Mouse (Mus musculus): Measurements from ENCODE around the gene Tgm2. TPM values are rescaled to one million over a fixed set of nuclear protein-coding genes. Genes with fewer than 3 reads are reported as not detected.

The Tgm2 gene
- polyA plus RNA-seq, 2 experiments, result 34.6 to 41.9 TPM

DNA sequence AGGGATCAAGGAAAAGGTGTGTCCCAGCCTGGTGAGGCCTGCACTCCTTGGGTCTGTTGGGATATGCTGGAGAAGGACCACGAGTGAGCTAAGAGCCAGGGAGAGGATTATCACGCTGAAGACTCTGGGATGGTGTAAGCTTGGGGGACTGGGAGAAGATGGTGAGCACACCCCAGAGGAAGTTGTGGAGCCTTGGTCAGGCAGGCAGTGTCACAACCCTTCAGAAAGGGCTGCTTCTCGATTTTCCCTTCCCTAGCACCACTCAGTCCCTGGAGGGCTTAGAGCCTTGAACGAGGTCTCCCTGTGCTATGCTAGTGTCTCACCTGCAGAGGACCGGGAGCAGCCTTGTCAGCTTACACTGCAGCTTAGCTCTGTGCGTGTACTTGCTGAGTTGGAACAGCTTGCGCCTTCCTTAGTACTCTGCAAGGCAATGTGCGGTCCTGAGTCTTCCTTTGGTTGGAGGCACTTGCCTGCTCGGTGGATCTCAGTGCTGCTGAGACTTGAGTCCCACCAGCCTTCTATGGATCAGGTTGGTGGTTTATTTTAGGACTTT is 66.3 kb downstream of the Tgm2 start:
- H3K4me3 ChIP-seq (ENCODE audit: insufficient read depth in 1 of 2, low read depth in 2 of 2, low read length in 2 of 2), result no peak overlapping the region
- peaks cover 17% of the 10 kb centered on the region for H3K36me3 ChIP-seq (replicated peaks; ENCODE audit: control insufficient read depth, insufficient read depth, low read depth)
- WGBS (ENCODE audit: insufficient replicate concordance), result 67% methylated on average over 9 of the region's 9 CpGs
- TF ChIP-seq CTCF (IDR thresholded peaks at IDR 0.05; ENCODE audit: low read depth) (peak; percentile 37), EP300 (IDR thresholded peaks at IDR 0.05; ENCODE audit: low read depth) (no peak)
- no peak overlapping the region for H3K27ac ChIP-seq
- peaks cover 0 to 16% of the 10 kb centered on the region in 2 experiments; a peak in 2 of 4 replicates for H3K4me1 ChIP-seq (replicated peaks; ENCODE audit: control insufficient read depth in 2 of 2, insufficient read depth in 2 of 2, low read length in 1 of 2)
- no peak overlapping the region for H3K4me2 ChIP-seq (ENCODE audit: low read depth)
- DNase-seq (ENCODE audit: low read depth in 3 of 3, low spot score in 3 of 3), result no peak
- H3K9ac ChIP-seq (replicated peaks), result no peak overlapping the region
- no peaks in the 10 kb centered on the region for H3K27me3 ChIP-seq (ENCODE audit: control insufficient read depth, insufficient read depth, low read length)
- H3K9me3 ChIP-seq (ENCODE audit: control insufficient read depth, low read length), result no peaks in the 10 kb centered on the region
- 0 out of 2 replicates have a peak, but pooled peaks have one; percentile 24 for ATAC-seq (ENCODE audit: insufficient read depth)

DNA sequence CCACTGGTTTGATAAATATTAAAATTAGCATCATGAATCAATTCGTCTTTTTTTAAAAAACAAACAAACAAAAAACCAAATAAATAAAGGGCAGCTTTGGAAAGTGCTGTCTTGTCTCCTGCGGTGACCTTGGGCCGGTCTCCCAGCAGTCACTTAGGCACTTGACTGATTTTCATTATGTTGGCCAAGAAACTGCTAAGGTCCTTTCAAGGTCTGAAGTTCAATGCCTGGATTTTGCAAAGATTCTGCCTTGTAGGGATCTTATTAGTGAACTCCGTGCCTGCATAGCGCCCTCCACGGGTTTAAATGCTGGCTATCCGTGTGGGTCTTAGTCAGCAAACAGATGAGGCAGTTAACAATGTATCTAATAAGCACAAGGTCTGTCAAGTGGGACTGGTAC is 67.3 kb downstream of the Tgm2 start:
- Histone ChIP-seq H3K4me2 (ENCODE audit: low read depth) (no peak overlapping the region), H3K27me3 (ENCODE audit: control insufficient read depth, insufficient read depth, low read length) (no peaks in the 10 kb centered on the region), H3K9ac (replicated peaks) (no peak overlapping the region), H3K9me3 (ENCODE audit: control insufficient read depth, low read length) (no peaks in the 10 kb centered on the region), H3K27ac (no peak overlapping the region), H3K36me3 (replicated peaks; ENCODE audit: control insufficient read depth, insufficient read depth, low read depth) (peaks cover 21% of the 10 kb centered on the region), H3K4me1 (replicated peaks; ENCODE audit: control insufficient read depth in 2 of 2, insufficient read depth in 2 of 2, low read length in 1 of 2) (peaks cover 0 to 13% of the 10 kb centered on the region in 2 experiments; a peak in 2 of 4 replicates), H3K4me3 (ENCODE audit: insufficient read depth in 1 of 2, low read depth in 2 of 2, low read length in 2 of 2) (no peak overlapping the region)
- TF ChIP-seq CTCF (IDR thresholded peaks at IDR 0.05; ENCODE audit: low read depth) (no peak), EP300 (IDR thresholded peaks at IDR 0.05; ENCODE audit: low read depth) (no peak)
- DNase-seq (ENCODE audit: low read depth in 3 of 3, low spot score in 3 of 3) (no peak), ATAC-seq (ENCODE audit: insufficient read depth) (no peak)
- WGBS (ENCODE audit: insufficient replicate concordance), result 78% methylated on average over 7 of the region's 7 CpGs

DNA sequence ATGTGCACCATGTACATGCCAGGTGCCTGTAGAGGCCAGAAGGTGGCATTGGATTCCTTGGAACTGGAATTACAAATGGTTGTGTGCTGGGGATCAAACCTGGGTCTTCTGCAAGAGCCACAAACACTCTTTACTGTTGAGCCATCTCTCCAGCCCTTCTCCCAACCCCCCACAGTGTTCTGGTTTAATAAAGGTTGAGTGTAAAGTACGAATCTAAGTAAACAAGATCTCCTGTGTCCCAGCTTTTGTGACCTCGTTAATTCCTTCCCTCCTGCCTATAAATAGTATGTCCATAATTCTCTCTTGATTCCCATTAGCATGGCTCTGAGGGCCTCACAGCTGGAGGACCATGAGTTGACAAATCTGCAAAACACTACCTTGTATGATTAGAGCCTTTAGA is 68.3 kb downstream of the Tgm2 start:
- no peak overlapping the region for H3K4me2 ChIP-seq (ENCODE audit: low read depth)
- DNase-seq (ENCODE audit: low read depth in 3 of 3, low spot score in 3 of 3) (no peak), ATAC-seq (ENCODE audit: insufficient read depth) (no peak)
- no peaks in the 10 kb centered on the region for H3K9me3 ChIP-seq (ENCODE audit: control insufficient read depth, low read length)
- H3K27me3 ChIP-seq (ENCODE audit: control insufficient read depth, insufficient read depth, low read length), result no peaks in the 10 kb centered on the region
- no peak overlapping the region for H3K4me3 ChIP-seq (ENCODE audit: insufficient read depth in 1 of 2, low read depth in 2 of 2, low read length in 2 of 2)
- H3K36me3 ChIP-seq (replicated peaks; ENCODE audit: control insufficient read depth, insufficient read depth, low read depth), result peaks cover 24% of the 10 kb centered on the region
- 76% methylated on average over 2 of the region's 2 CpGs for WGBS (ENCODE audit: insufficient replicate concordance)
- TF ChIP-seq EP300 (IDR thresholded peaks at IDR 0.05; ENCODE audit: low read depth), result no peak
- no peak for TF ChIP-seq CTCF (IDR thresholded peaks at IDR 0.05; ENCODE audit: low read depth)
- H3K4me1 ChIP-seq (replicated peaks; ENCODE audit: control insufficient read depth in 2 of 2, insufficient read depth in 2 of 2, low read length in 1 of 2), result peaks cover 0 to 13% of the 10 kb centered on the region in 2 experiments; a peak in 2 of 4 replicates
- no peak overlapping the region for H3K9ac ChIP-seq (replicated peaks)
- no peak overlapping the region for H3K27ac ChIP-seq

DNA sequence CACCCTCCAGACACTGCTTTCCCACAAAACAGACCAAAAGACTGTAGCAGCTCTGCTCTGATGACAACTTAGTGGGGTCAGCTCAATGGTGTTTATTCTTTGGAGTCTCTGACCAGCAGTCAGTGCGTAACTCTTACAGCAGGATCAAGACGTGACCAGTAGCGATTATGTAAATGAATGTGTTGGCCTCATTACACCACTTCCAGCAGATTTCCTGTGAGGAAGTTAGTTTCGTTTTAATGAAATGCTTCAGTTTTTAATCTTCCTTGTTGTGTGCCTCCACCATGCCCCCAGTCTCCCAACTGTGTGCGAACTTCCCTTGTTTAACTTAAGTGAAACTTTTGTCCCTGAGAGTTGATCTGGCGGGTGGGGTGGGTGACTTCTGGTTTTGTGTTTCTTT is 69.5 kb downstream of the Tgm2 start:
- Histone ChIP-seq H3K9me3 (ENCODE audit: control insufficient read depth, low read length) (no peaks in the 10 kb centered on the region), H3K36me3 (replicated peaks; ENCODE audit: control insufficient read depth, insufficient read depth, low read depth) (peaks cover 28% of the 10 kb centered on the region), H3K4me1 (replicated peaks; ENCODE audit: control insufficient read depth in 2 of 2, insufficient read depth in 2 of 2, low read length in 1 of 2) (peaks cover 0 to 13% of the 10 kb centered on the region in 2 experiments; a peak in 2 of 4 replicates), H3K27ac (no peak overlapping the region), H3K9ac (replicated peaks) (no peak overlapping the region), H3K4me2 (ENCODE audit: low read depth) (no peak overlapping the region), H3K27me3 (ENCODE audit: control insufficient read depth, insufficient read depth, low read length) (no peaks in the 10 kb centered on the region), H3K4me3 (ENCODE audit: insufficient read depth in 1 of 2, low read depth in 2 of 2, low read length in 2 of 2) (no peak overlapping the region)
- TF ChIP-seq EP300 (IDR thresholded peaks at IDR 0.05; ENCODE audit: low read depth) (no peak), CTCF (IDR thresholded peaks at IDR 0.05; ENCODE audit: low read depth) (no peak)
- ATAC-seq (ENCODE audit: insufficient read depth) (no peak), DNase-seq (ENCODE audit: low read depth in 3 of 3, low spot score in 3 of 3) (no peak)
- 72% methylated on average over 6 of the region's 6 CpGs for WGBS (ENCODE audit: insufficient replicate concordance)

DNA sequence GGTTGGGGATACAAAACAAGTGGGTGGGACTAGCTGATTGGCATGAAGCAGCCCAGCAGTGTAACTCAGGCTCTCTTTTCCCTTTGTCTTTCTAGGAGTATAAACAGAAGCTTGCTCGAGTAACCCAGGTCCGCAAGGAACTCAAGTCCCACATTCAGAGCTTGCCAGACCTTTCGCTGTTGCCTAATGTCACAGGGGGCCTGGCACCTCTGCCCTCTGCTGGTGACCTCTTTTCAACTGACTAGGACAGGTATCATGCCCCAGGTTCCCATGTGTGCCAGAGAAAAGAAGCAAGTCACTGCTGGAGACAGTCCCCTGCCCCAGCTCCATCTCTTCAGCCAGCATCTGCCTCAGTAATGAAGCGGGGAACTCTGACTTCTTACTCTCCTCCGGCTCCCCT is 71.4 kb downstream of the Tgm2 start:
- Histone ChIP-seq H3K4me1 (replicated peaks; ENCODE audit: control insufficient read depth in 2 of 2, insufficient read depth in 2 of 2, low read length in 1 of 2) (peaks cover 0 to 8% of the 10 kb centered on the region in 2 experiments; a peak in 1 of 4 replicates), H3K9me3 (ENCODE audit: control insufficient read depth, low read length) (no peaks in the 10 kb centered on the region), H3K27ac (no peak overlapping the region), H3K36me3 (replicated peaks; ENCODE audit: control insufficient read depth, insufficient read depth, low read depth) (peaks cover 39% of the 10 kb centered on the region), H3K27me3 (ENCODE audit: control insufficient read depth, insufficient read depth, low read length) (no peaks in the 10 kb centered on the region), H3K4me3 (ENCODE audit: insufficient read depth in 1 of 2, low read depth in 2 of 2, low read length in 2 of 2) (no peak overlapping the region), H3K9ac (replicated peaks) (no peak overlapping the region), H3K4me2 (ENCODE audit: low read depth) (no peak overlapping the region)
- TF ChIP-seq EP300 (IDR thresholded peaks at IDR 0.05; ENCODE audit: low read depth) (no peak), CTCF (IDR thresholded peaks at IDR 0.05; ENCODE audit: low read depth) (0 out of 2 replicates have a peak, but pooled peaks have one; percentile 2)
- no peak for DNase-seq (ENCODE audit: low read depth in 3 of 3, low spot score in 3 of 3)
- WGBS (ENCODE audit: insufficient replicate concordance), result 89% methylated on average over 5 of the region's 5 CpGs
- no peak for ATAC-seq (ENCODE audit: insufficient read depth)

All from liver, embryonic 14.5 days (tissue).